Mouse (Mus musculus) bone marrow macrophage, adult 2 months (primary cell): ENCODE data around the gene Ahnak2.

ENCODE experiments used
- CTCF ChIP-seq: IDR thresholded peaks from 2 replicates; pipeline ENCODE4 v1.5.1; 2012; ENCODE audit warnings: low read depth, mild to moderate bottlenecking, low read length, moderate library complexity
- POLR2A ChIP-seq: IDR thresholded peaks from 2 replicates; pipeline ENCODE4 v1.6.1; 2012; ENCODE audit warnings: mild to moderate bottlenecking, low read depth, low read length, borderline replicate concordance

DNA sequence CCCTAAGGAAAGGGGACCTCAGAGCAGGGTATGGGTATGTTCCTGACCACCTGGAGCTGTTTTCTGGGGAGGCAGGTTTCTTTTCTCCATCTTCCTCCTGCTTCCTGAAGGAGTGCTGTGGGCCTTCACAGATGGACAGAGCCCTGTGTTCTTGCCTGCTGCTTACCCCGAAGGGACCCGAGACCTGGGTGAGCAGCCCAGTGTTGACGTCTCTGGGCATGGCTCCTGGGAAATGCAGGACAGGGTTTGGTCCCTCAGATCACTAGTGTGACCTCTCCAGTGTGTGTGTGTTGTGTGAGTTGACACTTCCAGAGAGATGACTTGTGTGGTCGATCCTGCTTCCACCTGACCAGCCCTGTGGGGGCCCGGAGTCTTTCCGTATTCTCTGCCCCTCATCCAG lies 79.0 kb downstream of the Ahnak2 start:
- TF ChIP-seq CTCF: no peak
- no peak for TF ChIP-seq POLR2A
